Mouse (Mus musculus) left cerebral cortex, postnatal 36 days (tissue): Measurements from ENCODE around the gene Cdk14. TPM values are rescaled to one million over a fixed set of nuclear protein-coding genes. Genes with fewer than 3 reads are reported as not detected.
A peak's percentile ranks its signal among the peaks of the same experiment; 100 is the strongest.
"Not testable (repeated sequence)": the region's sequence is repeated elsewhere in the genome, so short reads cannot be mapped to it uniquely, and the experiment has no call there.

Experiments
- DNase-seq, 2 experiments: peaks; one replicate each; pipeline ENCODE4 v3.0.0; 2021 to 2022; ENCODE audit warnings: low spot score in 2 of 2, mixed read lengths in 1 of 2
- intact Hi-C: fragments of 180-260 bp; cut with DNase I; formaldehyde crosslinking; loops from one replicate; pipeline ENCODE4 v1.15.1; 2025
- total RNA-seq, 2 experiments: library from RNA; stranded (reverse); gene quantifications; 2 replicates each; pipeline ENCODE4 v1.2.3; 2021

The Cdk14 gene
- total RNA-seq, 2 experiments from 2014 or later, result 196 to 198 TPM

DNA sequence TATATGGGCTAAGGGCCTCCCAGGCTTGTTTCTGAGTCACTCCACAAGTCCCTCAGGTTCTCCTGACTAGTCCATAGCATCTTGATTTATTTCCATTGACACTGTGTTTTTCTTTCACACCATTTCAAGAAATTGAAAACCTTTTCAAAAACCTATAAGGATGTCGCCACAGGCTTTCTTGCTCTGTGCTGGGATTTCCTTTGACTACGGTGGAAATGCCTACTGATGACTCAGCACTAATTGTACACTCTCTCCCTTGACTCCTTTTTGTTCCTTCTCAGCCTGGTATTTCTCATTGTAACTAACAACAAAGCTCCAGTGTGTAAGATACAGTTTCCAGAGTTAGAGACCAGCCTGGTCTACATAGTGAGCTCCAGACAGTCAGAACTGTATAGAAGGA is 144.8 kb downstream of the Cdk14 start:
- DNase-seq, result no peak

DNA sequence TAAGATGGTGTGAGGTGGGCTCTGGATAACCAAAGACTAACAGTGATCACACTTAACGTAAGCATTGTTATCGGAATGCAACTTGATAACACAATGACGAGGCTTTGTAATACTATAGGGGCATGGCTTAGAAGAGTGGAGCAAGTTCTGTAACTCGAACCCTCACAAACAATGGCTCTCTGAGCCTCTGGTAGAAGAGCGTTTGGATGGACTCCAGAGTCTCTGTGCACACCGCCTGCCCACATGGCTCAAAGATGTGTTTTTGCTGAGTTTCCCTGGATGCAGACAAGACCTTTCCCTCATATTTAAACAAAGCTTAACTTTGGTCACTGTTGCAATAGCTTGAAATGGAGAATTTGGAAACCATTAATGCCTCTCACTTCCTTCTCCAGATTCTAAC is 145.8 kb downstream of the Cdk14 start:
- intact Hi-C loops, result no loop called here
- DNase-seq, result no peak

More for the DNA sequence above, 144.8 kb downstream of the Cdk14 start:
- intact Hi-C loops, result no loop called here

DNA sequence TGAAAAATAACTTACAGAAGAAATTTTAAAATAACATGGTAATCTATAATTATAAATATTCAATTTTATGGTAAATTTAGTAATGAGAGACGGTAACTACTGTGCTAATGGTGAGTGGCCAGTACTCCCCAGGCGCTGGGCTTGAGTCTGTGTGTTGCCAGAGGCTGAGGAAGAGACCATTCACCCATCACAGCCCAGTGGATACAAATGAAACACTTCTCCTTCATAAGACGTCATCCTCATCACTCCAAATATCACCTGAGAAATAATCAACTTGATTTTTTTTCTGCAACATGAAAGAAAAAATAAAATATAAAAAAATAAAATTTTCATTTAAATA is 153.4 kb downstream of the Cdk14 start:
- intact Hi-C loops, result loop anchor here (1.0 to 10.0 kb wide), 3 partner anchors 152 to 304 kb away; no protein-coding TSS in a partner anchor
- DNase-seq, result no peak

DNA sequence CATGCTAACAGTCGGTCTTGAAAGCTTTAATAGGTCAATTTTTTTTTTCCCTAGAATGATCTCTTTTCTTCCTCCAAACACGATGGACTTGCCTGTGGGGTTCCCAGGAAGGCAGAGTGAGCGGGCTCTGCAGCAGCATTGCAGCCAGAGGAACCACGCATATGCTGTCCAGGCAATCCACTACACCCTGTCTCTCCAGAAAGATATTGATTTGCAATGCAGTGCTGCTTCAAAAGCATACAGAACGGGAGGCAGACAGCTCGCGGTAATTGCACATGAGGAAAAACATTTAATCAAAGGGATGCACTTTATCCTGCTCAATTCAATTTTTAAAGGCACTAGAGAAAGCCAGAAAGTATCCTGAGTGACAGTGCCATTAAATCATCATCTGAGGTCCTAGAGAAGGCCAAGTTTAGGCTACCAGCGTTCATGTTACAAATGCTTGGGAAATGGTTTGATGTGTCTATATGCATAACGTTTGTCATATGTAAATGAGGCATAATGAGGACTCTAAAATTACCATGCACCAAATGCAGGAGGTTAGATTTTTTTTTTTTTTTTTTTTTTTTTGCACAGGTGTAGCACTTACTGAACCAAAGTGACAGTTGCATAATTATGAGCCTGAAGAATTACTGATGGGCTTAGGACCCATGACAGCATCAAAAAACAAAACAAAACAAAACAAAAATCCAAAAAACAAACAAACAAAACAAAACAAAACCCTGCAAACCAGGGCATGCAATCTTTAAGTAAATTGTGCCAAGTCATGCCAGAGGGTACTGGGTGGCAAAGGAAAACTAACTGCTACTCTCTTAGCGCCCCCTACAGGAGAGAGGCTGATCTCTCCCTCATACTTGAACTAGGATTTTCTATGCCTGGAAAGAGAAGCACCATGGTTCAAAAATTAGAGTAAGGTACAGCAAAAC is 154.0 kb downstream of the Cdk14 start:
- intact Hi-C loops, result loop anchor here (1.0 to 10.0 kb wide), 3 partner anchors 151 to 304 kb away; no protein-coding TSS in a partner anchor
- DNase-seq, result peak; percentile 62 to 70

DNA sequence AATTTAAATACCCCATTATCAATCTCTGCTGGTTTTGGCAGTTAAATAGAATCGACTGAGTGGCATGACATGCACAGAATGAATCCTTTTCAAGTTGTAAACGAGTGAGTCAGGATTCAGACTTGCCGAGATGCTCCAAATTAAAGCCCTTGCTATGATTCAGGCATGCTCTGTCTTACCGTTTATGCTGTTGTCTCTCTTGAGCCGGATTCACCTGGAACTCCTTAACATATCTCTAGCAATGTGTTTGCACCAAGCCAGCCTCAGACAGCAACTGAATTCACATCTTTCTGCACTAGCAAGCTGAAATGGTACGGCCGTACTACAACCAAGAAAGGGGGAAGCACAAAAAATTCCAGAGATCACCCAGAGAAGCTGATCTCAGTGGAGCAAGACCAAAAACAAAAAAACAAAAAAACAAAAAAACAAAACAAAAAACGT is 154.7 kb downstream of the Cdk14 start:
- intact Hi-C loops, result loop anchor here (5.0 to 10.0 kb wide), 2 partner anchors 151 to 217 kb away; no protein-coding TSS in a partner anchor
- DNase-seq, result peak; percentile 46 to 62

DNA sequence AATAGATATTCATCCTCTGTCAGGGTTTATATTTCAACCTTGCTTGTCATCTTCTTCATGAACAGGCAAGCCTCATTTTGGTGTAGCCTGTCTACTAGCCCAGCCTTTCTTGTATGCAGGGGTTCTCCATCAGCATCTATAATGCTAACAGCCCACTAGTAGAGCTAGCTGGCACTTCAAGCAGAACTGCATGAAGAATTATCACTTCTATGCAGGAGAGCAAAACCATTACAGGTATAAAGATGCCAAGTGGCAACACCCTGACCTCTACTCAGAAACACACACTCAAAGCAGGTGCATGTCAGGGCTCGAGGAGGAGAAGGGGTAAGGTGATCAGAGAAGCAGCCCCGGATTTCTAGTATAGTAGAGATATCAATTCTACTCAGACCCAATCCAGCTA is 155.4 kb downstream of the Cdk14 start:
- intact Hi-C loops, result loop anchor here (5.0 to 10.0 kb wide), 2 partner anchors 150 to 218 kb away; no protein-coding TSS in a partner anchor
- peak; percentile 31 to 38 for DNase-seq

DNA sequence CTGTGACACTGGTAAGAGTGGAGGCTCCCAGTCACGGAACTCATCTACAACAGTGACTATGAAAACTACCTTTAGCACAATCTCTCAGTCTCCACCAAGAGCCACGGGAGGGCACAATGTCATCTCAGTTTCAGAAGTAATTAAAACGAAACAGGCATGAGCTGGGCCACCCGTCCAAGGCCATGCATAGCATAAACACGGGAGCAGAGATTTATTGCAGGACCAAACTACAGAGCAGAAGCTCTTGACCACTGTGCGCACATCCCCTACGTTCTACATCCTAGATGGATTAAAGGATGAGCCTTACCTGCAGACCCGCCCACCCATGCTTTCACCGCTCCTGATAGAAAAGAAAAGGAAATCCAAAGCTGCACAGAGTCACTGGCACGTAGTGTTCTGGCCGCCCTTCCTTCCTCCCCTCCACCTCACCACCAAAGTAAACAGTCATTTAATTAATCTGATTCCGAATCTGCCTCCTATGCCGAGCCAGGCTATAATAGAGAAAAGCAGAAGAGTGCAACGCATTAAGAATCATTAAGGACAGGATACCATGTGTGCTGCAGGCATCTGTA is 158.3 kb downstream of the Cdk14 start:
- intact Hi-C loops, result loop anchor here (10.0 kb wide), 1 partner anchor 147 kb away; no protein-coding TSS in a partner anchor
- no peak for DNase-seq

DNA sequence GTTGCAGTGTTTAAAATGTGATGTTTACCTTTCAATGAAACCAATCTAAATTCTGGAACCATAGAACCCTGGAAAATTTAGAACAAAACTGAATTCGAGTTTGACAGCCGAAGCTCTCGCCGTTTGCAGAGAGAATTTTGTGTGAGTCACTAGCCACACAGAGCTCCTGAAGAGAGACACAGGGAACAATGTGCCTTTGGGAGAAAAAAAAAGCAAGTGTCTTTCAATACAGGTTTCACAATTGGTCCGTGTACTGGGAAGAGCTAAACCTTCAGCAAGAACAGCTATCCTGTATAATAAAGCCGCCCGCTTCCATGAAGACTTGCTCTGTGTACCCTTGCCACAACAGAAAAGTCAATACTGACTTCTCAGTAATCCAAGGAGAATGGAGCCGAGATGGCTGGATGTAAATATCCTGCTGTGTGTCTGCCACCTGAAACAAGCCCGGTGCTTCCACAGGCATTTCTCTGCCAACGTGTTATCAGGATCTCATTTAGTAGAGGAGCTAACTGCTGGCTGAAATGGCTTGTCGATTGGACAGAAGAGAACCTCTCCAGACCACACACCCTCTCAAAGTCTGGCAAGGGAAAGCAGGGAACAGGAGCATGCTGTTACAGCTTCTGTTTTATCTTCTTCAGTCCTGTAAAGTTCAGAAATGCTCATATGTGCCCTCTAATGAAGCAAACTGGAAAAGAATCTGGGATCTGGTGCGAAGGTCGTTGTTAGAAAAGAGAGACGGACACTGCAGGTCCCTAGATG is 159.0 kb downstream of the Cdk14 start:
- intact Hi-C loops, result loop anchor here (10.0 kb wide), 1 partner anchor 146 kb away; no protein-coding TSS in a partner anchor
- no peak for DNase-seq

DNA sequence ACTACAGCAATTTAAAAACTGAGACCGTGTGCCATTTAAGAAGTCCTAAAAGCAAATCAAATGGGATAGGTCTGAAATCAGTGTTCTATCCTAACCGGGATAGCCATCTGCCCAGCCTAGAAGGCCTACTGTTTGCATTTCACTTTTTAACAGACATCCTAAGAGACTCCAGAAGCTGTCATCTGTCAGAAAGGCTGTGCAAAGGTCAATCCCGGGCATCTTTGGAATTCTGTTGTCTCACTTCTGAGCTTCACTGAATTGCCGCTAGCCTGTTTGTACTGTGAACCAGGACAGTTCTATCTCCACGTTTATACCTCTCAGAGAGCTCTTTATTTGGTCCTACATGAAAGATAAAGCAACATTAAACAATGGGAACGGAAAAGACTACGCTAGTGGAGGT is 159.8 kb downstream of the Cdk14 start:
- intact Hi-C loops, result loop anchor here (10.0 kb wide), 1 partner anchor 146 kb away; no protein-coding TSS in a partner anchor
- no peak for DNase-seq

DNA sequence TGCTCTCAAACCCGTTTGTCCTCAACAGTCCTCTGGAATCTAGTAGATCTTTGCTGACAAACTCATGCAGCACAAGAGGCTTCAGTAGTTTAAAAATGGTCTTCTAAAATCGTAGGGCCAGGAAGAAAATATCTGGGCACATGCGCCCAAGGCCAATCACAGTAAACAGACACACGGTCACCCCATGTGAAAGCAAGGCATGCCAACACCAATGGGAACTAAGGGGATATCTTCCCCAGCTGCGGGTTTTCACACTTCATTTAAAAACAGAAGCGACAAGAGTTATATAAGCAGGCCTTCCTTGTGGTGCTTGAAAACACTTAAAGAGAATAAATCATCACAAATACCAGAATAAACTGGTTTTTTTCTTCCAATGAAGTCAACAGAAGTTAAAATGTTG is 165.7 kb downstream of the Cdk14 start:
- DNase-seq, result peak in 1 of 2 experiments; percentile 44
- intact Hi-C loops, result no loop called here

DNA sequence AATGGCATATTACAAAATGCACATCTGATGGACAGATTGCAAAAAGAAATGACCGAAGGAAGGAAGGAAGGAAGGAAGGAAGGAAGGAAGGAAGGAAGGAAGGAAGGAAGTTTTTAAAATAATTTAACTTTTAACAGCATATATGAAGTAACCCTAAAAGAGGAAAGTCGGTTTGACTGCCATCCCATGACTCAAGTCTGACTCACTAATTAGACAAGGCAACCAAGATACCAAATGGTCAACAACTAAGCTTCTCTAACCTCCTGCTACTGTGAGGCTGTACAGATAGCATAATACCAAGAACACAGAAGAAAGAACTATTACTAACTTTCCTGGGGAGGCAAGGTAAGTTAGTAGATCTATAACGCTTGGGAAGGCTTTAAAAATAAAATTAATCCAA is 166.9 kb downstream of the Cdk14 start:
- DNase-seq, result no peak
- intact Hi-C loops, result no loop called here

DNA sequence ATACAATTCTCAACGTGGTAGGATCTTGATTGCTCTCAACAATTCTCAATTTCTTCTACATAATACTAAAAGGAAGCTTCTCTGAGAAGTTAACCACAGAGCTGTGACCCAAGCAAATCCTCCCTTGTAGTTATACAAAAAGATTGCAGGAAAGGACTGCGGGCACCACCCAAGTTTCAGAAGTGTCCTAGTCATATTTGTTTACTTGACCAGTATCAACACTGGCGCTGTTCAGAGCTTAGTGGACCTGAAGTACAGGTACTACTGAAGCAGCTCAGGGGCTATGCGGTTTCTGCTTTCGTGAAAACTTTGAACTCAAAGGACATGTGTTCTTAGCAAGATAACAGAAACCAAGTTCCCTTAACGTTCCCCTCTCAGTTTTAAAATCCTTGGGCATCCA is 172.4 kb downstream of the Cdk14 start:
- DNase-seq, result no peak
- intact Hi-C loops, result no loop called here

DNA sequence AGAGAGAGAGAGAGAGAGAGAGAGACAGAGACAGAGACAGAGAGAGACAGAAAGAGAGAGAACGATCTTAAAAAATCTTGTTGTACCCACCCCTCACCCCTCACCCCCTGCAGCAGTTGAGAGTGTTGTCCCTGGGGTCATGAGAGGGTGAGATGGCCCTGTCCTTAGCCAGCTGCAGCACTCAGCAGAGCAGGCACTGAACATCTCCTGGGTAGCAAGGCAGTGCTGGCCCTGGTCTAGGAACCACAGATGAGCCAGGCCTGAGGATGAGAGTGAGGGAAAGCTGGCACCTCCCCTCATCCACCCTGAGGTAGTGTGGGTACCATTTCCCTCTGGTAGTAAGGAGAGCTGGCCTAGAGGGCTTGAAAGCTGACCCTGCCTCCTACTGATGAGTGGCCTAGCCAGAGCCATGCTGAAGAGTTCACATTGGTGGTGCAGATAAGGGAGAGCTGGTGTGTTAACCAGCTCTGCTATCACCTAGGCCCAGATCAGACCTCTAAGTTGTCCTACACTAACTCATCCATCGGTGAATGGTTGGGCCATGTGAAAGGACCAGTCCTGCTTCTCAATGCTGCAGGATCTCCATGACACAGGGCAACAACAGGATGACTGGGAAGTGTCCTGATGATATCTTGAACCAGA is 173.5 kb downstream of the Cdk14 start:
- intact Hi-C loops, result no loop called here
- no peak for DNase-seq

DNA sequence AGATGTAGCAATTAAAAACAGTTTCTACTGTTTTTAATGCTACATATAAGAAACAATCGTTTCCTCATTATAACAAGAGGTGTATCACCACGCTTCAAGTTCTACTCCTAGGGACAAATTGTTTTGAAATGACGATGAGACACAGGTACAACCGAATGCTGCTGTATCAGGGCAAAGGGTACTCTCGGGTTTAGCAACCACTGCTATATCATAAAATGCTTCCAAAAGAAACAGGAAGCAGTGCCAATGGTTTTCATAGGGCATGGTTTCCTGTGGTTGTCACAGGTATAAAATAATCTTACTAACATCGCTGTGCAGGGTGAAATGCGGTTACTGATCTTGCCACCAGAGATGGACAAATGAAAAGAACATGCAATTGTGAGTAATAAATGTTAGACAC is 174.9 kb downstream of the Cdk14 start:
- intact Hi-C loops, result no loop called here

DNA sequence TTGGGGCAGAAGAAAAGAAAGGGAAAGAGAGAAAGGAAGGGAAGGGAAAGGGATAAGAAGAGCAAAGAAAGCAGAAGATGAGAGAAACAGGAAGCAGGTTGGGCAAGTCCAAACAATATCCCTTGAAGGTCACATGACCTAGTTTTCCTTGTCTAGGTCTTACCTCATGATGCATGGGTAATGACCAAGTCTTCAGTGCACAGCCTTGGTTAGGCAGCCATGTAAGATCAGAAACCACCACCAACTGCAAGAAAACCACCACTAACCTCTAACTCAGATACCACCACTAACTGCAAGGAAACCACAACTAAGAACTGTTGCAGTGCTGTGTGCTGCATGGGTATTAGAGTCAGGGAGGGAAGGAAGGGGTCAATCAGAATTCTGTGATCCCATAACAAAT is 176.5 kb downstream of the Cdk14 start:
- no peak for DNase-seq
- intact Hi-C loops, result loop anchor here (5.0 kb wide), 1 partner anchor 251 kb away; no protein-coding TSS in a partner anchor

More for the DNA sequence above, 174.9 kb downstream of the Cdk14 start:
- no peak for DNase-seq

DNA sequence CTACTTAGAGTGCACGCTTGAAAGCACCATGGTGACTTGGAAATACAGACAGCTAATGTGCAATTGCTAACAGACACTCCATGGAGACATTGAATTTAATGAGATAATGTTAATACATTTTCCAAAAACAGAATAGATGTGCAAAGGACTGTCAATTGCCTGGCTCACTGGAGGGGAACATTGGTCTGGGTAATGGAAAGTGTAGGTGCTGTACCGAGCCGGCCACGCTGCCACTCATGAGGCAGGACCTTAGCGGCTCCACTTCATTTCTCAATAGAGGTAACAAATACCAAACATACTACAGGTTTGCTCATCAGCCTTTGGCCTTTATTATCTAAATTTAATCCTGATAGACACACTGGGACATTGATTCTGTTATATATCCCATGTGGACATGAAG is 177.4 kb downstream of the Cdk14 start:
- no peak for DNase-seq
- intact Hi-C loops, result loop anchor here (5.0 kb wide), 1 partner anchor 250 kb away; no protein-coding TSS in a partner anchor

DNA sequence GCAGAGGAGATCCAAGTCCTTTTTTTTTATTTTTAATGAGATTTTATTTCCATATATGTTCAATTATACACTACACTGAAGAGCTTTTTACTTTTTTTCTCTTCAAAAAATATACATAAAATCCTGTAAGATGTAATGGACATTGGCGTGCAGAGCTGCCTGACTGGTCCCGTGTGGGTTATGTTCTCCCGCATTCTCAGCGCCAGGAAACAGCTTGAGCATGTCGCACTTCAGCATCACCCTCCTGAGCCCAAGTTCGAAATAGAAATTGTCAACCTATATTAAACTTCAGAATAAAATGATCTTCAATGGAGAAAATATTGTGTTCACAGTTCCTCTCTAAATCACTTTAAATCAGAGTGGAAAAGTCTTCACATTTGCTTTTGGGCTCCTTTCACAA is 179.0 kb downstream of the Cdk14 start:
- intact Hi-C loops, result loop anchor here (5.0 kb wide), 1 partner anchor 249 kb away; no protein-coding TSS in a partner anchor
- peak in 1 of 2 experiments; percentile 47 for DNase-seq

DNA sequence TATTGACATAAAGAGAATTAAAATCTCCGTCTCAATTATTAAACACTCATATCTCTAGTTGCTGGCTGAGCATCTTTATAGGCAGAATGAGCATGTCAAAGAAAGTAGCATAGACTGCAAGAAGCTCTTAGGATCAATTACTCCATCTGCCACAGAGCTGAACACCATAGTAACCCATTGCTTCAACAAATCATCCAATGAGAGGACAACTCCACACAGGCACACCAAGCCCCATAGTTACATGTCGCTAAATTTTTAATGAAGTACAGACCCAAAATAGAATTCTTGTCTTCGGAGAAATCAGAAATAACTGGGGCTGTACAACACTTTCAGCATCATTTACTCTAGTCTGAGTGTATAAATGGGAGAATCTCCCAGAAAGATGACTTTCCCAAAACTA is 180.0 kb downstream of the Cdk14 start:
- no peak for DNase-seq
- intact Hi-C loops, result loop anchor here (5.0 kb wide), 1 partner anchor 248 kb away; no protein-coding TSS in a partner anchor

DNA sequence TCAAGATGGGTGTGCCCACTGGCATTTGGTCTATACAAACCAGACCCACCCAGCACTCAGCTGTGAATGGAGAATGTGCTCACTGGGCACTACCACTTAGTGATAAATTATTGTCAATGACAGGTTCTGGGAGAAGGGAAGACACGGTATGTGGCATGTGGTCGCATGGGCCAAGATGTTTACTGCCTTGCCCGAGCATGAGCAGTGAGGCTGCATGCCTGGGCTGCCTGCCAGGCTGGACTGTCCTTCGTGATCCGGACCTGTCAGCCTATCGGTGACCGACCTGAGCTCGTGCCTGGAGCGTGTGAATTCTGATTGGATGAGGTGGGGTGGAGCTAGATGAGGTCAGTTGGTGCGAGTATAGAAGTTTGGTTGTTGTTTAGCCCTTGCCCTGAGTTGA is 185.2 kb downstream of the Cdk14 start:
- intact Hi-C loops, DNase-seq: not testable (repeated sequence)
